Comparison of ENCODE assay signal across 9 mouse cellular contexts in genomic region chr11:94135581-94136001, GRCm38 (mm10).
DNase-seq lines count a peak whose midpoint lies in the region; ATAC-seq and TF ChIP-seq lines count a peak whose summit lies in the region.
"Had no signal": no experiment of that assay in that cellular context is flagged by ENCODE, and none has a peak within 500 bp of the region (broad histone marks: within the 10 kb centered on the region; RNA-seq: fewer than 3 reads in every experiment).

No protein-coding gene starts in this region.

- H3K9ac ChIP-seq in hindbrain, embryonic 15.5 days = no peak overlapping the region
- no peak overlapping the region for H3K9ac ChIP-seq in hindbrain, embryonic 12.5 days
- no peak overlapping the region for H3K9ac ChIP-seq in kidney, embryonic 15.5 days

- no peak overlapping the region for H3K4me2 ChIP-seq in hindbrain, embryonic 15.5 days
- H3K4me2 ChIP-seq in hindbrain, embryonic 12.5 days (replicated peaks) = no peak overlapping the region
- H3K4me2 ChIP-seq in kidney, embryonic 15.5 days = no peak overlapping the region

- ATAC-seq in hindbrain, embryonic 15.5 days (ENCODE audit: low FRiP score, low read depth) = no peak
- ATAC-seq in hindbrain, embryonic 12.5 days (ENCODE audit: low FRiP score) = no peak
- ATAC-seq in kidney, embryonic 15.5 days (replicated peaks; ENCODE audit: low FRiP score) = no peak

- H3K36me3 ChIP-seq in hindbrain, embryonic 15.5 days = no peaks in the 10 kb centered on the region
- H3K36me3 ChIP-seq in hindbrain, embryonic 12.5 days = no peaks in the 10 kb centered on the region
- no peaks in the 10 kb centered on the region for H3K36me3 ChIP-seq in kidney, embryonic 15.5 days

- peaks cover 36% of the 10 kb centered on the region for H3K4me1 ChIP-seq in hindbrain, embryonic 15.5 days (replicated peaks)
- H3K4me1 ChIP-seq in hindbrain, embryonic 12.5 days = peaks cover 38% of the 10 kb centered on the region
- peaks cover 47% of the 10 kb centered on the region for H3K4me1 ChIP-seq in kidney, embryonic 15.5 days

- H3K4me3 ChIP-seq in hindbrain, embryonic 15.5 days = no peak overlapping the region
- no peak overlapping the region for H3K4me3 ChIP-seq in hindbrain, embryonic 12.5 days
- H3K4me3 ChIP-seq in kidney, embryonic 15.5 days (replicated peaks) = no peak overlapping the region

- no peaks in the 10 kb centered on the region for H3K27me3 ChIP-seq in hindbrain, embryonic 15.5 days
- no peaks in the 10 kb centered on the region for H3K27me3 ChIP-seq in hindbrain, embryonic 12.5 days
- H3K27me3 ChIP-seq in kidney, embryonic 15.5 days = no peaks in the 10 kb centered on the region

- no peak for TF ChIP-seq CTCF in brain, embryonic 14.5 days (IDR thresholded peaks at IDR 0.05; ENCODE audit: borderline replicate concordance, extremely low read depth, insufficient read depth, insufficient read length)

- DNase-seq in adrenal gland, adult 2 months = peak; percentile 51
- DNase-seq in adrenal gland, postnatal 4 days (ENCODE audit: low spot score in 2 of 2) = no peak
- peak; percentile 28 for DNase-seq in brain, embryonic 14.5 days (ENCODE audit: low read depth)
- DNase-seq in embryo, embryonic 10 days (ENCODE audit: low spot score) = no peak
- no peak for DNase-seq in thymus, postnatal 0 days (ENCODE audit: low spot score)
- DNase-seq: embryo, embryonic 11 days had no signal

- 59% methylated on average over 8 of the region's 8 CpGs for WGBS in hindbrain, embryonic 15.5 days
- WGBS in hindbrain, embryonic 12.5 days = 70% methylated on average over 8 of the region's 8 CpGs
- WGBS in kidney, embryonic 15.5 days = 77% methylated on average over 8 of the region's 8 CpGs

- 0 out of 2 replicates have a peak overlapping the region, but pooled peaks have one; percentile 21 for H3K27ac ChIP-seq in hindbrain, embryonic 15.5 days (replicated peaks)
- H3K27ac ChIP-seq in hindbrain, embryonic 12.5 days = no peak overlapping the region
- 0 out of 2 replicates have a peak overlapping the region, but pooled peaks have one; percentile 62 for H3K27ac ChIP-seq in kidney, embryonic 15.5 days

- no peak for TF ChIP-seq POLR2A in brain, embryonic 14.5 days (IDR thresholded peaks at IDR 0.05; ENCODE audit: borderline replicate concordance, extremely low read depth, insufficient read depth, insufficient read length, poor library complexity, severe bottlenecking)

- H3K9me3 ChIP-seq in hindbrain, embryonic 15.5 days = no peaks in the 10 kb centered on the region
- H3K9me3 ChIP-seq in hindbrain, embryonic 12.5 days (replicated peaks) = no peaks in the 10 kb centered on the region
- H3K9me3 ChIP-seq in kidney, embryonic 15.5 days (replicated peaks) = no peaks in the 10 kb centered on the region

Comparison
In these comparisons a context has a peak if more than half of its experiments do, and no peak if none do; other contexts are left out.
1. DNase-seq: peak in adrenal gland, adult 2 months (single experiment) and brain, embryonic 14.5 days (single experiment); none in adrenal gland, postnatal 4 days (0 of 2), embryo, embryonic 10 days (single experiment) and thymus, postnatal 0 days (single experiment).